Mouse (Mus musculus) liver, adult 2 months (tissue): Measurements from ENCODE around the gene Ccdc115. TPM values are rescaled to one million over a fixed set of nuclear protein-coding genes. Genes with fewer than 3 reads are reported as not detected.
A peak's percentile ranks its signal among the peaks of the same experiment; 100 is the strongest.

Experiments
- DNase-seq: peaks from one replicate; pipeline ENCODE4 v3.0.0-alpha.2; 2011; ENCODE audit warnings: low read depth, low spot score; ENCODE audit errors: extremely low read depth
- H3K27ac ChIP-seq: fragments of 200-500 bp; replicated peaks from 2 replicates; pipeline ENCODE4 v1.5.1; 2012; ENCODE audit warnings: low read depth, mild to moderate bottlenecking, control low read depth, inconsistent platforms, low read length; ENCODE audit not compliant: insufficient read depth
- H3K27me3 ChIP-seq: fragments of 200-500 bp; 2 replicates; pipeline ENCODE4 v1.6.1; 2012; ENCODE audit warnings: mild to moderate bottlenecking, moderate library complexity, low read length, inconsistent platforms; ENCODE audit not compliant: control insufficient read depth, insufficient read depth
- H3K36me3 ChIP-seq: fragments of 200-500 bp; 2 replicates; pipeline ENCODE4 v1.6.1; 2012; ENCODE audit warnings: low read length, inconsistent platforms; ENCODE audit not compliant: control insufficient read depth, insufficient read depth
- H3K4me1 ChIP-seq: fragments of 200-500 bp; 2 replicates; pipeline ENCODE4 v1.6.1; 2011; ENCODE audit warnings: low read length; ENCODE audit not compliant: control insufficient read depth, insufficient read depth
- H3K4me3 ChIP-seq: fragments of 200-500 bp; 2 replicates; pipeline ENCODE4 v1.5.1; 2011; ENCODE audit warnings: low read depth, mild to moderate bottlenecking, control low read depth, low read length, moderate library complexity; ENCODE audit not compliant: insufficient read depth
- H3K79me2 ChIP-seq: fragments of 200-500 bp; 2 replicates; pipeline ENCODE4 v1.6.1; 2012; ENCODE audit warnings: inconsistent platforms, mild to moderate bottlenecking, low read length, moderate library complexity; ENCODE audit not compliant: control insufficient read depth, insufficient read depth
- H3K9ac ChIP-seq: fragments of 200-500 bp; 2 replicates; pipeline ENCODE4 v1.6.1; 2012; ENCODE audit warnings: low read depth, mild to moderate bottlenecking, control low read depth, inconsistent platforms, low read length
- CTCF ChIP-seq: fragments of 200-500 bp; IDR thresholded peaks from 2 replicates; pipeline ENCODE4 v1.5.1; 2011; ENCODE audit warnings: low read depth, low read length, control low read depth
- POLR2A ChIP-seq: fragments of 200-500 bp; IDR thresholded peaks from 2 replicates; pipeline ENCODE4 v1.6.1; 2011; ENCODE audit warnings: low read length, control low read depth; ENCODE audit not compliant: insufficient read depth; ENCODE audit errors: extremely low read depth
- WGBS: fragments of 180-500 bp; shearing (Covaris S2); methylation state at CpG from one replicate; pipeline ENCODE4 v1.1.7; 2018; 5-methylcytosine and 5-hydroxymethylcytosine counted together
- polyA plus RNA-seq: library from polyadenylated mRNA; depleted of rRNA; stranded (reverse); fragments of >200 nt; gene quantifications from 2 replicates; pipeline ENCODE4 v1.2.3, GENCODE M21; 2012
- total RNA-seq: library from RNA; depleted of rRNA; stranded (reverse); fragments of >200 nt; gene quantifications from 2 replicates; pipeline ENCODE4 v1.2.3, GENCODE M21; 2014

The Ccdc115 gene
- total and polyA plus RNA-seq, 2 experiments = 12.9 to 13.5 TPM

DNA sequence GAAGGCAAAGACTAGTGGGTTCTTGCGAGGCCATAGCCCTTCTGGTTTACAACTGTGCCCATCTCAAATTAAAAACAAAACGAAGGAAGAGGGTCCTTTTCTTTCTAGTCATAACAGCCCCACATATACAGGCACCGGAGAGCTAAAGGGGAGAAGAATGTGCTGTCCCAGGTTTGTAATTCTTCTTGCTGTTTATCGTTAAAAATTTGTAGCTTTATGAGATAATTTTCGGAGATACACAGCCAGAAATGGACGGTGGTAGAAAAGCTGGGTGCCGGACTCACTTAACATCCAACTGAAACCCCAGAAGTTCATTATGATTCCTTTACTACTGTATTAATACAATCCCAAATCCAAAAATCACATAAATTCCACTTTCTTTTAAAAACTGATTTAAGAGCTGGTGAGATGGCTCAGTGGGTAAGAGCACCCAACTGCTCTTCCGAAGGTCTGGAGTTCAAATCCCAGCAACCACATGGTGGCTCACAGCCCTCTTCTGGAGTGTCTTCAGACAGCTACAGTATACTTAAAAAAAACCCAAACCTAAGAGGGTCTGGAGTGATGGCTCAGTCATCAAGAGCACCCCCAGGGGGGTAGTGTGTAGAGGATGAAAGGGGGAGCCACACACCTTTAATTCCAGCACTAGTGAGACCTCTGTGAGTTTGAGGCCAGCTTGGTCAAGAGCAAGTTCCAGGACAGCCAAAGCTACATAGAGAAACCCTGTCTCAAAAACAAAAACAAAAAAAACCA lies 3.9 kb downstream of the Ccdc115 start:
- Histone ChIP-seq H3K4me1 (peaks cover 4% of the 10 kb centered on the region; the same call in 1 of the 2 replicates), H3K27ac (no peak overlapping the region; the same call in 1 of the 2 replicates), H3K27me3 (no peaks in the 10 kb centered on the region), H3K4me3 (0 out of 2 replicates have a peak overlapping the region, but pooled peaks have one; percentile 52), H3K9ac (no peak overlapping the region; the same call in 1 of the 2 replicates), H3K79me2 (no peaks in the 10 kb centered on the region), H3K36me3 (no peaks in the 10 kb centered on the region)
- WGBS = 49% methylated on average over 8 of the region's 8 CpGs
- no peak for DNase-seq
- no peak for TF ChIP-seq CTCF

DNA sequence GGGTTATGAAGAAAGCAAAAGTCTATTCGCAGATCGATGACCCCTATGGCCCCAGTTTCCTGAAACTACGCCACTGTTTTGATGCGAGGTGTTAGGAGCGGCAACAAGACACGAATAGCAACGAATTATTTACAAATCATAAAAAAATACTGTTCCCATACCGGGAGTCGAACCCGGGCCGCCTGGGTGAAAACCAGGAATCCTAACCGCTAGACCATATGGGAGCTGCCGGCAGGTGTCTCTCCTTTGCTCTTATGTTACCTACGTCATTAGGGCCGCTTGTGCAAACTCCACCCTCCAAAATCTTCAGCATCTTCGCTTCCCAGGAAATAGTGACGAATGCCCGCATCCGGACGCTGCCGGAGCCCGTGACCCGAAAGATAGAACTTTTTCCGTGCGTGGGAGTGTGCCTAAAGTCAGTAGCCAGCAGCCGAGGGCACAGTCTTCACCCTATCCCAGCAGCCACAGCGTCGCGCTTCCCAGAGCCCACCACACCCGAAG lies 4.8 kb downstream of the Ccdc115 start:
- peak; percentile 79 for DNase-seq
- under 1% methylated on average over 30 of the region's 30 CpGs for WGBS
- Histone ChIP-seq H3K36me3 (no peaks in the 10 kb centered on the region), H3K9ac (peak overlapping the region; percentile 12; the same call in 1 of the 2 replicates), H3K27ac (peak overlapping the region; percentile 5; the same call in 1 of the 2 replicates), H3K27me3 (no peaks in the 10 kb centered on the region), H3K79me2 (no peaks in the 10 kb centered on the region), H3K4me1 (peaks cover 4% of the 10 kb centered on the region; the same call in 1 of the 2 replicates), H3K4me3 (peak overlapping the region; percentile 52)
- no peak for TF ChIP-seq CTCF
- no peak for TF ChIP-seq POLR2A

DNA sequence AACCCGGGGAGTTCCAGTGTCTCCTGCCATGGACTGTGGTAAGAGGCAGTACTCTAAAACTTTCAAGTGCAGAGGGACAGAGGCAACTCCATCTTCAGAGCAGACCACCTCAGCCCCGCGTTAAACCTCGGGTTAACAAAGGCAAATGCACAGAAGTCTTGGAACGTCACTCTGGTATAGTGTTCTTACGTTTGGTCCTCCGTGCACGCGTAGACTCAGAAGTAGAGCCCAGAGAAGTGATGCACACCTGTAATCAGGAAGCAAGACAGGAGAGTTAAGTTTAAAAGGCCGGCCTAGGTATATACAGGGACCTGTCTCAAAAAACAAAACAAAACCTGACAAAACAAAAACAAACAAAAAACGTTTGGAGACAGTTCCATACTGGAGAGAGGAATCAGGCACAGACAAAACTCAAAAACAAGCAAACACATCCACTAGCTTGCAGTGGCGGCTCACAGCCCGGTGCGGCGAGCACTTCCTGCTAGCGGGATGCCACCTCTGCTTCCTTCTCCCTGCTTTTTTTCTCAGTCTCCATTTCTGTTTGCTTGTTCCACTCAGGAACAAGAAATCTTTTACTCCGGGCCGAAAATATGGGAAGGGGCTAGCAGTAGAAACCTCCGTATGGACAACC lies 5.5 kb downstream of the Ccdc115 start:
- 19% methylated on average over 19 of the region's 19 CpGs for WGBS
- H3K27me3 ChIP-seq = no peaks in the 10 kb centered on the region
- peak overlapping the region; percentile 32 for H3K9ac ChIP-seq
- no peaks in the 10 kb centered on the region for H3K36me3 ChIP-seq
- no peak for TF ChIP-seq POLR2A
- no peaks in the 10 kb centered on the region for H3K79me2 ChIP-seq
- peaks cover 4% of the 10 kb centered on the region; the same call in 1 of the 2 replicates for H3K4me1 ChIP-seq
- H3K27ac ChIP-seq = 0 out of 2 replicates have a peak overlapping the region, but pooled peaks have one; percentile 12
- peak overlapping the region; percentile 59 for H3K4me3 ChIP-seq
- DNase-seq = peak; percentile 16

DNA sequence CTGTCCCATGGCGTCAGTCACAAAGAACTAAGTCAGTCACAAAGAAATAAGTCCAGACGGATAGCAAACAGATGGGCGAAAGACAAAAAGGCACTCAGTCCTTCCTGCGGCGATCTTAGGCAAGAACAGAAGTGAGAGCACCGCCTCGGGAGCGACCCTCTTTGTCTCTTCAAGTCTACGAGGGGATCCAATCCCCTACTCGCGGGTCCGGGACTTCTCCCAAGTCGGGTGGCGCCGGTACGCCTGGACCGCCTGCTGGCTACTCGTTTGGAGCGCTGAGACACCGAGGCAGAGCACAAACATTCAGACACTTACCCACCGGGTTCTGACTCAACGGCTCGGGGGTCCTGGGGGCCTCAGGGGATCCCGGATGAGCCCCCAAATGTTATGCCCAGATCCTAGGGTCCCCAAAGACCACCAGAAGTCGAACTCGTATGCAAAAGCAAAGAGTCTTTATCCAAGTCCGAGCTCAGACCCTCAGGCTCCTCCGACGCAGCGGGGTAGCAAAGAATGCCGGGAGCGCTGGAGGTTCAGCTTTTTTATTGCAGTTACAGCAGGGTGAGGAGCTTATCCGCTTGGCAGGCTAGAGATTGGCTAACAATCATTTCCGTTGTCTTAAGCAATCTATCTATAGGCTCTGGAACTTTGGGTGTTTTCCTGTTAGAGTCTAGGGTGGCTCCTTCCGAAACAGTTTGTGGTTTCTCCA lies 6.5 kb downstream of the Ccdc115 start:
- Histone ChIP-seq H3K4me3 (peak overlapping the region; percentile 61), H3K27ac (no peak overlapping the region), H3K27me3 (no peaks in the 10 kb centered on the region), H3K4me1 (peaks cover 4% of the 10 kb centered on the region; the same call in 1 of the 2 replicates), H3K79me2 (no peaks in the 10 kb centered on the region), H3K9ac (peak overlapping the region; percentile 41), H3K36me3 (no peaks in the 10 kb centered on the region)
- TF ChIP-seq POLR2A = no peak
- no peak for TF ChIP-seq CTCF
- DNase-seq = peak; percentile 33
- whole genome bisulfite sequencing = 16% methylated on average over 35 of the region's 35 CpGs

DNA sequence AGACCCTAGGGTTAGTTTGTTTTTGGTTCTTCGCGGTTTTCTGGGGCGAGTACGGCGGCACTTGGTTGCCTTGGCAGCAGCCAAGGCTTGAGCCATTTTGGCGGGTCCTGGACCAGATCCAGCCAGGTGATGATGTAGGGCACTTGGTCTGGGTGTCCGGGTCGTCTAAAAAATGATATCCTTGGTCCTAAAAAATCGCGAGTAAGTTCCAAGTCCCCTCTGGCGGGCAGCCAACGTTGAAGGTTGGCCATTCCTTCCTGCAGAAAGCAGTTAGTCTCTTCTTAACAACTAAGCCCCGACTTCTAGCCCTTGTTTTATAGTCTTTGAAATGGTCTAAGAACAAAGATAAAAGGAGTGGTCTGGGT lies 7.1 kb downstream of the Ccdc115 start:
- no peak for DNase-seq
- H3K36me3 ChIP-seq = no peaks in the 10 kb centered on the region
- WGBS = 64% methylated on average over 13 of the region's 13 CpGs
- H3K4me3 ChIP-seq = no peak overlapping the region
- no peak for TF ChIP-seq CTCF
- TF ChIP-seq POLR2A = no peak
- H3K27ac ChIP-seq = no peak overlapping the region
- no peaks in the 10 kb centered on the region for H3K79me2 ChIP-seq
- no peaks in the 10 kb centered on the region for H3K27me3 ChIP-seq
- no peak overlapping the region for H3K9ac ChIP-seq
- H3K4me1 ChIP-seq = peaks cover 4% of the 10 kb centered on the region; the same call in 1 of the 2 replicates
